Comparison of ENCODE assay signal across 29 mouse cellular contexts in the genomic region with DNA sequence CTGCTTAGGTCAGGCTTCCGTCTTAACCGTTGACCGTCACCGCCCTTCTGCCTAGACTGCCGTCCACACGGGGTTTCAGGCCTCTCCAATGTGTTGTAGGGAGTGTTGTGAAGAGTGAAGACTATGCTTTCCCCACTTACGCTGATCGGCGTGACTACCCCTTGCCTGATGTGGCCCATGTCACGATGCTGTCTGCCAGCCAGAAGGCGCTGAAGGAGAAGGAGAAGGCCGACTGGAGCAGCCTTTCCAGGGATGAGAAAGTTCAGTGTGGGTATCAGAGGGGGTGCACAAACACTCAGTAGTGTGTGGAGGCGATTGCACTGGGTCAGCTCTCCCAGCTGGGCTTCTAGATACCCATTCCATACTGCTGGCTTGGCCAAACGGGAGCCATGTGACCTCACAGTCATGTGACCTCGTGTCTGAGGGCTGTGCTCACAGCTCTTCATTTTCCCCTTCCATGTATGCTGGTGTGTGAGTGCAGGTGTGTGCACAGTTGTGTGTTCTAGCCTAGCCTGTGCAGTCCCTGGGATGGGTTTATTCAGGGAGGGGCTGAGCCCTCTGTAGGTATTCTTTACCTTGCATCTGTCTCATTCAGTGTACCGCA. TPM values are rescaled to one million over a fixed set of nuclear protein-coding genes. Genes with fewer than 3 reads are reported as not detected.
DNase-seq lines count a peak whose midpoint lies in the region; ATAC-seq and TF ChIP-seq lines count a peak whose summit lies in the region.
"Had no signal": no experiment of that assay in that cellular context is flagged by ENCODE, and none has a peak within 500 bp of the region (broad histone marks: within the 10 kb centered on the region; RNA-seq: fewer than 3 reads in every experiment).

No protein-coding gene starts in this region.

- peaks cover 30% of the 10 kb centered on the region for H3K4me1 ChIP-seq in hindbrain, embryonic 13.5 days (replicated peaks)
- H3K4me1 ChIP-seq in hindbrain, embryonic 16.5 days (ENCODE audit: control insufficient read depth, insufficient read depth, low read depth, low read length), result peaks cover 6% of the 10 kb centered on the region
- peaks cover 70% of the 10 kb centered on the region for H3K4me1 ChIP-seq in E14TG2a.4 (replicated peaks; ENCODE audit: low read depth, low read length)
- H3K4me1 ChIP-seq in ES-E14 (ENCODE audit: control insufficient read depth in 2 of 2, insufficient read depth in 2 of 2, low read length in 2 of 2, poor library complexity in 1 of 2), result peaks cover 0 to 12% of the 10 kb centered on the region in 2 experiments; a peak in 2 of 4 replicates
- H3K4me1 ChIP-seq in midbrain, embryonic 13.5 days (replicated peaks), result peaks cover 22% of the 10 kb centered on the region

- no peak for TF ChIP-seq CTCF in E14TG2a.4 (conservative IDR thresholded peaks at IDR 0.05; ENCODE audit: low read length)

- H3K9ac ChIP-seq in hindbrain, embryonic 13.5 days, result peak overlapping the region; percentile 3; the same call in 1 of the 2 replicates
- H3K9ac ChIP-seq in hindbrain, embryonic 16.5 days (ENCODE audit: low read depth, low read length), result no peak overlapping the region
- H3K9ac ChIP-seq in ES-E14 (ENCODE audit: insufficient read depth, low read depth, low read length, poor library complexity, severe bottlenecking), result 0 out of 2 replicates have a peak overlapping the region, but pooled peaks have one; percentile 8
- H3K9ac ChIP-seq in midbrain, embryonic 13.5 days (replicated peaks), result no peak overlapping the region
- H3K9ac ChIP-seq: forebrain, postnatal 0 days; liver, embryonic 12.5 days; liver, postnatal 0 days; neural tube, embryonic 12.5 days had no signal

- H3K36me3 ChIP-seq in hindbrain, embryonic 13.5 days, result peaks cover 56% of the 10 kb centered on the region
- peaks cover 26% of the 10 kb centered on the region for H3K36me3 ChIP-seq in hindbrain, embryonic 16.5 days (ENCODE audit: control insufficient read depth, insufficient read depth, low read length)
- H3K36me3 ChIP-seq in E14TG2a.4 (ENCODE audit: insufficient read depth, low read length) (peaks cover 63% of the 10 kb centered on the region), ES-E14 (ENCODE audit: control insufficient read depth, insufficient read depth, low read length, poor library complexity, severe bottlenecking) (peaks cover 39% of the 10 kb centered on the region)
- peaks cover 51% of the 10 kb centered on the region for H3K36me3 ChIP-seq in midbrain, embryonic 13.5 days

- in situ Hi-C loops in ES-E14 (cut with MboI; ENCODE audit: low sequenced_read_pairs in 2 of 2, unreplicated experiment in 2 of 2), result no loop called here

- 93% methylated on average over 16 of the region's 16 CpGs for WGBS in hindbrain, embryonic 13.5 days
- WGBS in hindbrain, embryonic 16.5 days, result 93% methylated on average over 16 of the region's 16 CpGs
- 91% methylated on average over 16 of the region's 16 CpGs for WGBS in midbrain, embryonic 13.5 days

- H3K27me3 ChIP-seq in hindbrain, embryonic 13.5 days, result no peaks in the 10 kb centered on the region
- H3K27me3 ChIP-seq in hindbrain, embryonic 16.5 days (replicated peaks; ENCODE audit: control insufficient read depth, insufficient read depth, low read length), result no peaks in the 10 kb centered on the region
- H3K27me3 ChIP-seq in E14TG2a.4 (ENCODE audit: insufficient read depth, low read length), result no peaks in the 10 kb centered on the region
- no peaks in the 10 kb centered on the region for H3K27me3 ChIP-seq in midbrain, embryonic 13.5 days
- H3K27me3 ChIP-seq: liver, embryonic 12.5 days; neural tube, embryonic 12.5 days; Patski had no signal

- ATAC-seq in hindbrain, embryonic 13.5 days (ENCODE audit: low FRiP score), result no peak
- no peak for ATAC-seq in hindbrain, embryonic 16.5 days
- ATAC-seq in midbrain, embryonic 13.5 days, result no peak
- ATAC-seq: liver, embryonic 12.5 days; liver, postnatal 0 days; Patski had no signal

- H3K4me2 ChIP-seq in hindbrain, embryonic 13.5 days, result no peak overlapping the region
- no peak overlapping the region for H3K4me2 ChIP-seq in hindbrain, embryonic 16.5 days (ENCODE audit: low read length)
- no peak overlapping the region for H3K4me2 ChIP-seq in midbrain, embryonic 13.5 days (replicated peaks)
- H3K4me2 ChIP-seq: liver, embryonic 12.5 days; midbrain, embryonic 11.5 days; neural tube, embryonic 12.5 days had no signal

- H3K4me3 ChIP-seq in hindbrain, embryonic 13.5 days, result no peak overlapping the region
- no peak overlapping the region for H3K4me3 ChIP-seq in hindbrain, embryonic 16.5 days (ENCODE audit: low read length)
- H3K4me3 ChIP-seq in E14TG2a.4 (replicated peaks; ENCODE audit: low read length), result peak overlapping the region; percentile 100
- H3K4me3 ChIP-seq in ES-E14 (ENCODE audit: insufficient read depth in 1 of 2, low read depth in 1 of 2, low read length in 2 of 2, poor library complexity in 1 of 2, severe bottlenecking in 1 of 2), result peak overlapping the region in 1 of 2 experiments; percentile 0; a peak in 1 of 4 replicates
- H3K4me3 ChIP-seq in midbrain, embryonic 13.5 days (replicated peaks), result no peak overlapping the region
- H3K4me3 ChIP-seq: erythroblast, embryonic 14.5 days; liver, embryonic 12.5 days; myocyte; neural tube, embryonic 12.5 days had no signal

- H3K9me3 ChIP-seq in hindbrain, embryonic 13.5 days, result no peaks in the 10 kb centered on the region
- no peaks in the 10 kb centered on the region for H3K9me3 ChIP-seq in hindbrain, embryonic 16.5 days (ENCODE audit: control insufficient read depth, low read length)
- no peaks in the 10 kb centered on the region for H3K9me3 ChIP-seq in E14TG2a.4 (ENCODE audit: low read length)
- no peaks in the 10 kb centered on the region for H3K9me3 ChIP-seq in ES-E14 (ENCODE audit: control insufficient read depth, insufficient read depth, low read depth, low read length)
- H3K9me3 ChIP-seq in midbrain, embryonic 13.5 days, result no peaks in the 10 kb centered on the region
- H3K9me3 ChIP-seq: liver, embryonic 12.5 days; neural tube, embryonic 12.5 days had no signal

- no peak for DNase-seq in ES-E14 (ENCODE audit: low read depth, low spot score)
- DNase-seq in right cerebral cortex, postnatal 25 days, result no peak
- DNase-seq: adrenal gland, postnatal 36 days; B cell, adult 2 months; cerebellum, adult 18-20 months; cerebellum, postnatal 14 days; forebrain, postnatal 0 days; gastrocnemius, postnatal 36 days; kidney, adult 11 months; kidney, postnatal 14 days; left cerebral cortex, postnatal 4 days; liver, postnatal 0 days; lung, postnatal 36 days; right cerebral cortex, adult 18-20 months; right cerebral cortex, postnatal 4 days; thymus, adult 2 months; thymus, postnatal 36 days had no signal

- no peak overlapping the region for H3K27ac ChIP-seq in hindbrain, embryonic 13.5 days
- H3K27ac ChIP-seq in hindbrain, embryonic 16.5 days (ENCODE audit: low read depth, low read length), result no peak overlapping the region
- H3K27ac ChIP-seq in ES-E14 (ENCODE audit: insufficient read depth, low read depth, low read length, poor library complexity, severe bottlenecking), result peak overlapping the region; percentile 72; the same call in 1 of the 2 replicates
- no peak overlapping the region for H3K27ac ChIP-seq in midbrain, embryonic 13.5 days
- H3K27ac ChIP-seq: liver, embryonic 12.5 days; neural tube, embryonic 12.5 days had no signal

TF ChIP-seq in ES-E14, 5 proteins besides CTCF, POLR2A, EP300 and RAD21:
- no peak for TF ChIP-seq HCFC1 (IDR thresholded peaks at IDR 0.05; ENCODE audit: borderline replicate concordance, insufficient read depth, low read length)
- TF ChIP-seq CHD2 (IDR thresholded peaks at IDR 0.05; ENCODE audit: low read depth, low read length), result no peak
- TF ChIP-seq ZC3H11A (IDR thresholded peaks at IDR 0.05; ENCODE audit: borderline replicate concordance, low read depth, low read length), result no peak
- TF ChIP-seq MAFK (IDR thresholded peaks at IDR 0.05; ENCODE audit: insufficient read depth, low read depth, low read length), result no peak
- no peak for TF ChIP-seq ZNF384 (IDR thresholded peaks at IDR 0.05; ENCODE audit: low read depth, low read length)

RNA-seq across cellular contexts. Expression of a gene that starts 4.4 kb away (rescaled TPM):
- 135 and 150 TPM in 2 replicates for polyA plus RNA-seq in hindbrain, embryonic 13.5 days (2015; fragmentation: Nextera tagmentation; extraction: Ambion mirVana)
- 118 and 124 TPM in 2 replicates for polyA plus RNA-seq in hindbrain, embryonic 16.5 days (2015; fragmentation: Nextera tagmentation; extraction: Ambion mirVana)
- 328 and 332 TPM in 2 replicates for total RNA-seq in ES-E14 (2012; rRNA removed)
- 161 and 180 TPM in 2 replicates for polyA plus RNA-seq in midbrain, embryonic 13.5 days (2015; fragmentation: Nextera tagmentation; extraction: Ambion mirVana)

RNA-seq across cellular contexts. Expression of a gene that starts 4.7 kb away (rescaled TPM):
- polyA plus RNA-seq in hindbrain, embryonic 13.5 days (2015; fragmentation: Nextera tagmentation; extraction: Ambion mirVana), result 1,116 and 1,159 TPM in 2 replicates
- 1,225 and 1,379 TPM in 2 replicates for polyA plus RNA-seq in hindbrain, embryonic 16.5 days (2015; fragmentation: Nextera tagmentation; extraction: Ambion mirVana)
- 1,965 and 2,746 TPM in 2 replicates for total RNA-seq in ES-E14 (2012; rRNA removed)
- 1,057 and 1,066 TPM in 2 replicates for polyA plus RNA-seq in midbrain, embryonic 13.5 days (2015; fragmentation: Nextera tagmentation; extraction: Ambion mirVana)

RNA-seq across cellular contexts. Expression of a gene that starts 4.8 kb away (rescaled TPM):
- polyA plus RNA-seq in hindbrain, embryonic 13.5 days (2015; fragmentation: Nextera tagmentation; extraction: Ambion mirVana), result 5.2 and 6.0 TPM in 2 replicates
- 6.5 and 7.9 TPM in 2 replicates for polyA plus RNA-seq in hindbrain, embryonic 16.5 days (2015; fragmentation: Nextera tagmentation; extraction: Ambion mirVana)
- 0.49 TPM in 1 of 2 replicates, not detected in the other for total RNA-seq in ES-E14 (2012; rRNA removed)
- polyA plus RNA-seq in midbrain, embryonic 13.5 days (2015; fragmentation: Nextera tagmentation; extraction: Ambion mirVana), result 5.2 and 5.3 TPM in 2 replicates
- total RNA-seq: adrenal gland, adult 18-20 months; gastrocnemius, postnatal 36 days; heart, postnatal 25 days had no signal

RNA-seq across cellular contexts. Expression of a gene that starts 25.3 kb away (rescaled TPM):
- 8.9 and 11.0 TPM in 2 replicates for polyA plus RNA-seq in hindbrain, embryonic 13.5 days (2015; fragmentation: Nextera tagmentation; extraction: Ambion mirVana)
- 18.3 and 20.5 TPM in 2 replicates for polyA plus RNA-seq in hindbrain, embryonic 16.5 days (2015; fragmentation: Nextera tagmentation; extraction: Ambion mirVana)
- total RNA-seq in ES-E14 (2012; rRNA removed), result 21.8 and 24.7 TPM in 2 replicates
- polyA plus RNA-seq in midbrain, embryonic 13.5 days (2015; fragmentation: Nextera tagmentation; extraction: Ambion mirVana), result 6.0 and 8.3 TPM in 2 replicates

Comparison
In these comparisons a context has a peak if more than half of its experiments do, and no peak if none do; other contexts are left out.
1. H3K9ac ChIP-seq: peak in hindbrain, embryonic 13.5 days (single experiment) and ES-E14 (single experiment); none in hindbrain, embryonic 16.5 days (single experiment) and midbrain, embryonic 13.5 days (single experiment).